Mouse (Mus musculus) lung, postnatal 25 days (tissue): ENCODE measurements around the gene Nob1.

Experiments
- DNase-seq: peaks from one replicate; pipeline ENCODE4 v3.0.0; 2022; ENCODE audit warnings: low spot score

Gene Nob1

GRCm38 (mm10) chr8:107435962-107436831, 11.3 kb upstream of the Nob1 start, which contains the start of gene Wwp2:
TSS of gene Wwp2 (plus strand) at chr8:107436365.
- DNase-seq: peak; percentile 71

GRCm38 (mm10) chr8:107435421-107435961, 10.6 kb upstream of the Nob1 start:
- no peak for DNase-seq

- DNase-seq: no peak
Measured at GRCm38 (mm10) chr8:107430821-107431220, 6.0 kb upstream of the Nob1 start.

- no peak for DNase-seq
Measured at GRCm38 (mm10) chr8:107425230-107425597, 363 bp upstream of the Nob1 start.

GRCm38 (mm10) chr8:107424176-107424575, 675 bp downstream of the Nob1 start:
- DNase-seq: no peak

GRCm38 (mm10) chr8:107417001-107417400, 7.8 kb downstream of the Nob1 start:
- no peak for DNase-seq

GRCm38 (mm10) chr8:107413881-107414280, 11.0 kb downstream of the Nob1 start:
- DNase-seq: no peak

- DNase-seq: no peak
Measured at GRCm38 (mm10) chr8:107412552-107412951, 12.3 kb downstream of the Nob1 start.

GRCm38 (mm10) chr8:107411391-107411790, 13.5 kb downstream of the Nob1 start:
- no peak for DNase-seq

- no peak for DNase-seq
Measured at GRCm38 (mm10) chr8:107405935-107406334, 18.9 kb downstream of the Nob1 start.

- DNase-seq: no peak
Measured at GRCm38 (mm10) chr8:107404057-107404456, 20.8 kb downstream of the Nob1 start.

- peak; percentile 78 for DNase-seq
Measured at GRCm38 (mm10) chr8:107403038-107403781, 21.6 kb downstream of the Nob1 start, which contains the start of gene Nqo1. TSS of gene Nqo1 (minus strand) at chr8:107403206.

GRCm38 (mm10) chr8:107401866-107402265, 23.0 kb downstream of the Nob1 start:
- DNase-seq: no peak

GRCm38 (mm10) chr8:107399495-107399894, 25.4 kb downstream of the Nob1 start:
- DNase-seq: no peak

GRCm38 (mm10) chr8:107397665-107398064, 27.2 kb downstream of the Nob1 start:
- DNase-seq: no peak

GRCm38 (mm10) chr8:107396106-107396670, 28.7 kb downstream of the Nob1 start:
- no peak for DNase-seq

- DNase-seq: no peak
Measured at GRCm38 (mm10) chr8:107395397-107395796, 29.5 kb downstream of the Nob1 start.

GRCm38 (mm10) chr8:107391136-107391516, 33.7 kb downstream of the Nob1 start:
- no peak for DNase-seq

- no peak for DNase-seq
Measured at GRCm38 (mm10) chr8:107390476-107391135, 34.2 kb downstream of the Nob1 start.

GRCm38 (mm10) chr8:107389557-107389956, 35.3 kb downstream of the Nob1 start:
- DNase-seq: peak; percentile 38

- peak; percentile 26 for DNase-seq
Measured at GRCm38 (mm10) chr8:107387861-107388260, 37.0 kb downstream of the Nob1 start.

GRCm38 (mm10) chr8:107386642-107387041, 38.2 kb downstream of the Nob1 start:
- DNase-seq: peak; percentile 18
